Mouse (Mus musculus): ENCODE data around the gene Jaml. TPM values are rescaled to one million over a fixed set of nuclear protein-coding genes. Genes with fewer than 3 reads are reported as not detected.

Gene Jaml
- polyA plus RNA-seq, 1 experiment from 2014 or later, result 0.31 TPM

GRCm38 (mm10) chr9:45085741-45086690, 7.0 kb downstream of the Jaml start:
- Histone ChIP-seq H3K9ac (no peak overlapping the region), H3K36me3 (no peaks in the 10 kb centered on the region), H3K27me3 (no peaks in the 10 kb centered on the region), H3K9me3 (no peaks in the 10 kb centered on the region), H3K4me2 (no peak overlapping the region), H3K4me3 (no peak overlapping the region), H3K27ac (replicated peaks) (no peak overlapping the region), H3K4me1 (replicated peaks) (no peaks in the 10 kb centered on the region)
- no peak for ATAC-seq (ENCODE audit: low FRiP score, low read depth)
- 78% methylated on average over 12 of the region's 12 CpGs for WGBS

GRCm38 (mm10) chr9:45088040-45088439, 9.1 kb downstream of the Jaml start:
- no peaks in the 10 kb centered on the region for H3K27me3 ChIP-seq
- no peak overlapping the region for H3K4me2 ChIP-seq
- H3K9me3 ChIP-seq, result no peaks in the 10 kb centered on the region
- H3K9ac ChIP-seq, result no peak overlapping the region
- no peak overlapping the region for H3K4me3 ChIP-seq
- H3K4me1 ChIP-seq (replicated peaks), result no peaks in the 10 kb centered on the region
- ATAC-seq (ENCODE audit: low FRiP score, low read depth), result no peak
- H3K27ac ChIP-seq (replicated peaks), result no peak overlapping the region
- H3K36me3 ChIP-seq, result no peaks in the 10 kb centered on the region

- Histone ChIP-seq H3K27me3 (no peaks in the 10 kb centered on the region), H3K4me3 (no peak overlapping the region), H3K27ac (replicated peaks) (no peak overlapping the region), H3K4me1 (replicated peaks) (no peaks in the 10 kb centered on the region), H3K9ac (no peak overlapping the region), H3K9me3 (no peaks in the 10 kb centered on the region), H3K4me2 (no peak overlapping the region), H3K36me3 (no peaks in the 10 kb centered on the region)
- 61% methylated on average over 3 of the region's 3 CpGs for WGBS
- no peak for ATAC-seq (ENCODE audit: low FRiP score, low read depth)
Measured at GRCm38 (mm10) chr9:45090811-45091210, 11.8 kb downstream of the Jaml start.

- H3K36me3 ChIP-seq, result no peaks in the 10 kb centered on the region
- ATAC-seq (ENCODE audit: low FRiP score, low read depth), result no peak
- no peak overlapping the region for H3K9ac ChIP-seq
- H3K27ac ChIP-seq (replicated peaks), result 0 out of 2 replicates have a peak overlapping the region, but pooled peaks have one; percentile 38
- no peaks in the 10 kb centered on the region for H3K4me1 ChIP-seq (replicated peaks)
- no peaks in the 10 kb centered on the region for H3K9me3 ChIP-seq
- H3K4me3 ChIP-seq, result no peak overlapping the region
- 66% methylated on average over 4 of the region's 4 CpGs for WGBS
- H3K27me3 ChIP-seq, result no peaks in the 10 kb centered on the region
- H3K4me2 ChIP-seq, result no peak overlapping the region
Measured at GRCm38 (mm10) chr9:45092641-45093040, 13.7 kb downstream of the Jaml start.

- Histone ChIP-seq H3K27ac (replicated peaks) (no peak overlapping the region), H3K4me1 (replicated peaks) (no peaks in the 10 kb centered on the region), H3K27me3 (no peaks in the 10 kb centered on the region), H3K9ac (no peak overlapping the region), H3K36me3 (no peaks in the 10 kb centered on the region), H3K4me2 (no peak overlapping the region), H3K4me3 (no peak overlapping the region), H3K9me3 (no peaks in the 10 kb centered on the region)
- 83% methylated on average over 6 of the region's 6 CpGs for WGBS
- no peak for ATAC-seq (ENCODE audit: low FRiP score, low read depth)
Measured at GRCm38 (mm10) chr9:45095149-45095937, 16.4 kb downstream of the Jaml start.

GRCm38 (mm10) chr9:45097877-45098276, 18.9 kb downstream of the Jaml start:
- Histone ChIP-seq H3K9me3 (no peaks in the 10 kb centered on the region), H3K36me3 (no peaks in the 10 kb centered on the region), H3K4me2 (no peak overlapping the region), H3K27ac (replicated peaks) (no peak overlapping the region), H3K27me3 (no peaks in the 10 kb centered on the region), H3K4me3 (no peak overlapping the region), H3K9ac (no peak overlapping the region), H3K4me1 (replicated peaks) (no peaks in the 10 kb centered on the region)
- 84% methylated on average over 5 of the region's 5 CpGs for WGBS
- ATAC-seq (ENCODE audit: low FRiP score, low read depth), result no peak

- Histone ChIP-seq H3K36me3 (no peaks in the 10 kb centered on the region), H3K27me3 (no peaks in the 10 kb centered on the region), H3K4me3 (no peak overlapping the region), H3K9me3 (no peaks in the 10 kb centered on the region), H3K9ac (no peak overlapping the region), H3K27ac (replicated peaks) (no peak overlapping the region), H3K4me2 (no peak overlapping the region), H3K4me1 (replicated peaks) (no peaks in the 10 kb centered on the region)
- ATAC-seq (ENCODE audit: low FRiP score, low read depth), result no peak
- 50% methylated on average over 3 of the region's 3 CpGs for WGBS
Measured at GRCm38 (mm10) chr9:45098426-45098825, 19.4 kb downstream of the Jaml start.

- ATAC-seq (ENCODE audit: low FRiP score, low read depth), result no peak
- no peaks in the 10 kb centered on the region for H3K36me3 ChIP-seq
- no peak overlapping the region for H3K4me3 ChIP-seq
- H3K27ac ChIP-seq (replicated peaks), result no peak overlapping the region
- 96% methylated on average over 1 of the region's 1 CpGs for WGBS
- H3K27me3 ChIP-seq, result no peaks in the 10 kb centered on the region
- H3K4me2 ChIP-seq, result no peak overlapping the region
- H3K4me1 ChIP-seq (replicated peaks), result no peaks in the 10 kb centered on the region
- H3K9ac ChIP-seq, result no peak overlapping the region
- H3K9me3 ChIP-seq, result no peaks in the 10 kb centered on the region
Measured at GRCm38 (mm10) chr9:45102528-45102927, 23.5 kb downstream of the Jaml start.

GRCm38 (mm10) chr9:45103211-45103979, 24.4 kb downstream of the Jaml start:
- WGBS, result 72% methylated on average over 11 of the region's 11 CpGs
- no peak for ATAC-seq (ENCODE audit: low FRiP score, low read depth)
- Histone ChIP-seq H3K4me2 (no peak overlapping the region), H3K4me3 (no peak overlapping the region), H3K27me3 (no peaks in the 10 kb centered on the region), H3K27ac (replicated peaks) (no peak overlapping the region), H3K36me3 (no peaks in the 10 kb centered on the region), H3K9me3 (no peaks in the 10 kb centered on the region), H3K4me1 (replicated peaks) (no peaks in the 10 kb centered on the region), H3K9ac (no peak overlapping the region)

GRCm38 (mm10) chr9:45105596-45106374, 26.8 kb downstream of the Jaml start:
- Histone ChIP-seq H3K27ac (replicated peaks) (no peak overlapping the region), H3K9ac (no peak overlapping the region), H3K4me1 (replicated peaks) (no peaks in the 10 kb centered on the region), H3K27me3 (no peaks in the 10 kb centered on the region), H3K4me2 (no peak overlapping the region), H3K9me3 (no peaks in the 10 kb centered on the region), H3K4me3 (no peak overlapping the region), H3K36me3 (no peaks in the 10 kb centered on the region)
- no peak for ATAC-seq (ENCODE audit: low FRiP score, low read depth)
- 88% methylated on average over 2 of the region's 2 CpGs for WGBS

GRCm38 (mm10) chr9:45115706-45116105, 36.7 kb downstream of the Jaml start:
- peak; percentile 78; the same call in 1 of the 2 replicates for ATAC-seq (ENCODE audit: low FRiP score, low read depth)
- Histone ChIP-seq H3K9me3 (no peaks in the 10 kb centered on the region), H3K27me3 (no peaks in the 10 kb centered on the region), H3K4me1 (replicated peaks) (peaks cover 30% of the 10 kb centered on the region), H3K27ac (replicated peaks) (peak overlapping the region; percentile 57), H3K36me3 (no peaks in the 10 kb centered on the region), H3K4me2 (peak overlapping the region; percentile 61), H3K9ac (peak overlapping the region; percentile 40), H3K4me3 (peak overlapping the region; percentile 44)
- WGBS, result under 1% methylated on average over 14 of the region's 14 CpGs

Data from hindbrain, embryonic 15.5 days (tissue).